Mouse (Mus musculus): ENCODE results near the gene Pkd1l2.

Gene Pkd1l2

GRCm38 (mm10) chr8:117033393-117033792, 48.9 kb downstream of the Pkd1l2 start:
- DNase-seq (ENCODE audit: low spot score): no peak

- DNase-seq (ENCODE audit: low spot score): no peak
Measured at GRCm38 (mm10) chr8:117032609-117033008, 49.6 kb downstream of the Pkd1l2 start.

DNA sequence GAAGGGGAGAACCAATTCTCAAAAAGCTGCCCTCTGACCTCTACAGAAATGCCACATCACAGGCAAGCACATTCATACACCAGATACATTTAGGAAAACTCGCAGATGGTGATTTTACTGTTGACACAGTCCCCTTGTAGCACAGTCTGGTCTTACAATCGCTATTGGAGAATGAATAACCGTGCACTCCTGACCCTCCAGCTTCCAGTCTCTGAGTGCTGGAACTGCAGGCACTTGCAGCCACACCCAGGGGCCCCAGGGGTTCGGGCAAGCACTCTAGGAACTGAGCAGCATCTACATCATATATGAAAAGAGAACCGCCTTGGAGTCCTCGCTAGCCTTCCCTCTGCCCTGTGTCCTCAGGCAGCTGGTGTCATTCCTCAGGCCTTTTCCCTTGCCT, 50.8 kb downstream of the Pkd1l2 start:
- no peak for DNase-seq (ENCODE audit: low spot score)

DNA sequence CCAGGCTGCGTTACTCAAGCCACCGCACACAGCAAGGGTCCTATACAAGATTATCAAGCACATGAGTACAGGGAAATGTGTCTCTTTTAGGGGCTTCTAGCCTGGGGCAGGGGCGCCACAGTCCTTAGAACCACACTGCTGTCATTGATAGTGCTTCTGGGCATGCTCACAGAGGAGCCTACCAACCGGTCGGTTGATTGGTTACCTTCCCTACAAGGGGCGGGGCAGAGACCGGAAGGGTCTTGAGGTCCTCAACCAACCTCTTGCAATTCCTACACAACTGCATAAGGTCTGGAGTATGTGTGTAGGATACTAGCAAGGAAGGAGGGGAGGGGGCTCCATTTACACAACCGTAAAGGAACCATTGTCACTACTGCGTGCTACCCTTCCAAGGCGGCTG, 53.6 kb downstream of the Pkd1l2 start:
- DNase-seq (ENCODE audit: low spot score): no peak

- DNase-seq (ENCODE audit: low spot score): no peak
Measured at GRCm38 (mm10) chr8:117027601-117028000, 54.6 kb downstream of the Pkd1l2 start.

GRCm38 (mm10) chr8:117022297-117022993, 59.8 kb downstream of the Pkd1l2 start:
- DNase-seq (ENCODE audit: low spot score): no peak

- DNase-seq (ENCODE audit: low spot score): peak; percentile 25
Measured at GRCm38 (mm10) chr8:117019323-117020275, 62.6 kb downstream of the Pkd1l2 start.

DNA sequence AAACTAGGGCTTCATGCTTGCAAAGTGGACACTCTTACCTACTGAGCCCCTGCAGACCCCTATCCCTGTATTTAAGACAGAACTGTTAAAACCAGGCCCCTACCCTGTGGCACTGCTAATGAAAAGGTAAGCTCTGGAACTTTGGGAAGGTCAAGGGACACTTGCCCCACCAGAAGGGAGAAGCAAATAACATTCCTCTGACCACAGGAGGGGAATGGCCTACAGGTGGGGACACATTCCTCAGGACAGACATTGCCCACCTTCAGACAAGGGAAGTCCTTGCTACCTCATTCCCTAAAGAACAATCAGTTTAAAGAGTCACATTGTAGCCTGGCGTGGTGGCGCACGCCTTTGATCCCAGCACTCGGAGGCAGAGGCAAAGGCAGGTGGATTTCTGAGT, 64.4 kb downstream of the Pkd1l2 start:
- no peak for DNase-seq (ENCODE audit: low spot score)

DNA sequence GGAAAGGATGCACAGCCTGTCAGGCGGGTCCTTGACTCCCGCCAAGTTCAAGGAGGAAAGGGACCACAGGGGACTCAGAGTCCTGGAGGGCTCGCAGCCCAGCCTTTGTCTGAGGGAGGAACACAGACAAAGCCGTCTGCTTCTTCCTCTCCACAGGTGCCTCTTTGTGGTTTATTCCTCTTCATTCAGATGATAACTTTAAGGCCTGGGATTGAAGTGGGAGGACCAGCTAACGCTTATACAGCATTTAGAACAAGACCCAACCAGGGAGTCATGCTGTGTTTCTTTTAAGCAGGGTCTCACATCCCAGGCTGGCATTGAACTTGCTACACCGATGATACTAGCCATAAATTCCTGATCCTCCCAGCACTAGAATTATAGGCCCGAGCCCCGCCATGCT, 65.2 kb downstream of the Pkd1l2 start:
- no peak for DNase-seq (ENCODE audit: low spot score)

DNA sequence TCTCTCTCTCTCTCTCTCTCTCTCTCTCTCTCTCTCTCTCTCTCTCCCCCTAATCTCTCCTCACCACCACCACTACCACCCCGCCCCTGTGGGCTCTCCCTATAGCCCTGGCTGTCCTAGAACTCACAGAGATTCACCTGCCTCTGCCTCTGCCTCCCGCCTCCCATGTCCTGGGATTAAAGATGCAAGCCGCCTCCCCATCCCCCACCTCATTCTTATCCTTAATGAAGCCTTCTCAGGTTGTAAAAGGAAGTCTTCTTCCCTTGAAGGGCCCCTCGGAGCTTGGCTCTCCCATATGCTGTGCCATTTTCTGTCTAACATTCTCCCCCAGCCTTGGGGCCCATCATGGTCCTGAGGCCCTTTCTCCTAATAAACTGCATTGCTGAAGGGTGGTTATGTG, 66.6 kb downstream of the Pkd1l2 start:
- no peak for DNase-seq (ENCODE audit: low spot score)

- no peak for DNase-seq (ENCODE audit: low spot score)
Measured at GRCm38 (mm10) chr8:117011366-117011765, 70.9 kb downstream of the Pkd1l2 start.

DNA sequence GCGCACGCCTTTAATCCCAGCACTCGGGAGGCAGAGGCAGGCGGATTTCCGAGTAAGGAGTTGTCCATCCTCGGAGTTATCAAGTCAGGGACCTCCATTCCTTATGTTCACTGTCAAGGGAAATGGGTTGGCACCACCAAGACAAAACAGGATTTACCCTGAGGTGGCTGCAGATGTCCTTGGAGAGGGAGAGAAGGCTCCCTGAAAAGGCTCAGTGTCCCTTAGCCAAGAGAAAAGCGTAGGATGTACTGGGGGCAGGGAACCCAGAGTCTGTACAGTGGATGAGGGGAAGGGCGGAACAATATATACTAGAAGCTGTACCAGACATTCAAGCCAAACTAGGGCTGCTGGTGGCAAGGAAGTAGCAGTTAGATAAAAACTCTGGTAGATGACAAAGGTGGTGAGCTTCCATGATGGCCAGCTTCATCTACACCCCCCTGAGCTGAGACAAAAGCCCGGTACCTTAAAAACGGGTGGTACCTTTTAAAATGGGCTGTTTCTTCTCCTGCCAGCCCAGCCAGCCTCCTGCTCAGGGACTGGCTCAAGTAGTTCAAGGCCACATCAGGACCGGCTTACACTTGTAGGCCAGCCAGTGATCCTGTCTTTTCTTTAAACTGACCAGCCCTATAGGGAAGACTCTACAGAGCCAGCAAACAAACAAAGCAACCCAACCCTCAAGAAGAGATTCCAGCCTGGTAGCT, 88.1 kb downstream of the Pkd1l2 start:
- DNase-seq (ENCODE audit: low spot score): no peak

GRCm38 (mm10) chr8:116993095-116993867, 89.0 kb downstream of the Pkd1l2 start, which contains the start of gene Gcsh:
Gcsh (minus strand) TSS chr8:116993537.
- DNase-seq (ENCODE audit: low spot score): peak; percentile 96

DNA sequence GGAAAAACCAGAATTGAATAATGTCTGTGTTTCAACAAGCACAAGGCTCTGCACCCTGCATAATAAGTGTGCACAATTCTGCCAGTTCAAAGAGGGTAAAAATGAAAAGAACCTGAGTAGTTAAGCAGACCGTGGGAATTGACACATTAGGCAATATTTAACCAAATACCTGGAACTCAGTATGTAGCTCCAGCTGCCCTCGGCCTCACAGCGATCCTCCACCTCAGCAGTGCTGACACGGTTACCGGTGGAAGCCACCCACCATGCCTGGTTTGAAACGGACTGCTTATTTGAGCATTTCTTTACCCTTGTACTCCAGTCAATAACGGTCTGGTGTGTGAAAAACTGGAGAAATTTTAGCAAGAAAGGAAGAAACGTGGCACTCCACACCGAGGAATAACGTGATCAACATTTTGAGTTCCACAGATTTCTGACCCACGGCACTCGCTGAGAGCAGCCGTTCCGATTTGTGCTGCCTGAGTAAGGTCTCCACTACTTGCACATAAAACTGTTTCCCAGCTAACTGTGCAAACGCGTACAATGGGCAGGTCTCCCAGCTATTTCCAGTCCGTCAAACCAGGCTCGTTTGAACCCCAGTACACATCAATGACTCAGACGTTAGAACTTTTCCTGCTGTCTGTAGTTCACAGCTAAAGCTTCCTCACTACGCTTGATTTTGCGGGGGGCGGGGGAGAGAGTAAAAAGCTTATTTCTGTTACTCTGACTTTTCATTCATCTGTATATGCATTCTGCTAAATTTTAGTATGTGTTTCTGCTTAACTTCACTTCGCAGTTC, 89.9 kb downstream of the Pkd1l2 start:
- DNase-seq (ENCODE audit: low spot score): no peak

DNA sequence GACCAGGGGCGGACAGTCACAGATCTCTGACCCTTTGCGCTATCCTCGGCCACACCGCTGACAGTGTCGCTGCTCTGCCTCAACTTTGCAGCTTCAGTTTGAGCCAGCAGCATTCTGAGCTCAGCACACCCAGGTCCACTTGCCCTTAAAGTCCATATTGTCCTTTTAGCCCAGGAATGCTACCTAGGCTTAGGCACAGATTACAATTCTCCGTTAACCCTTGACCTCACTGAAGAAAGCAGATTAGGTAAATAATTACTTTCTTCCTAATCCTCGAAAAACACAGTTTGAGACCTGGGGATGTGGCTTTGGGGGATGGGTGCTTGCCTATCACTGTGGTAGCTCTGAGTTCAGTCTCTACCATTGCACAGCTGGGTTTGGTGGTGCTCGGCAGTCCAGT, 91.0 kb downstream of the Pkd1l2 start:
- no peak for DNase-seq (ENCODE audit: low spot score)

DNA sequence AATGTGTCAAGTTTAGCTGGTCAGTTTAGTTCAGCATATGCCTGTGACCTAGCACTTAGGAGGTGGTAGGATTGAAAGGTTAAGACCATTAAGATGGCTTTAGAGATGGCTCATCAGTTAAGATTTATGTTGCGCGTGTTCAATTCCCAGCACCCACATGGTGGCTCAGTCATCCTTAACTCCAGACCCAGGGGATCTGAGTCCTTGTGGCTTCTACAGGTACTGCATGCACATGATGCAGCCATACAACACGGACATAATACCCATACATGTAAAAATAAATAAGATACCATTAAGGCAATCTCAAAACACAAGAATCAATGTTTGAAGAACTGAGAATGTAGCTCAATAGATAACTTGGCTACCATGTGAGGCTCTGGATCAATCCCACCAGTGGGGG, 92.4 kb downstream of the Pkd1l2 start:
- no peak for DNase-seq (ENCODE audit: low spot score)

DNA sequence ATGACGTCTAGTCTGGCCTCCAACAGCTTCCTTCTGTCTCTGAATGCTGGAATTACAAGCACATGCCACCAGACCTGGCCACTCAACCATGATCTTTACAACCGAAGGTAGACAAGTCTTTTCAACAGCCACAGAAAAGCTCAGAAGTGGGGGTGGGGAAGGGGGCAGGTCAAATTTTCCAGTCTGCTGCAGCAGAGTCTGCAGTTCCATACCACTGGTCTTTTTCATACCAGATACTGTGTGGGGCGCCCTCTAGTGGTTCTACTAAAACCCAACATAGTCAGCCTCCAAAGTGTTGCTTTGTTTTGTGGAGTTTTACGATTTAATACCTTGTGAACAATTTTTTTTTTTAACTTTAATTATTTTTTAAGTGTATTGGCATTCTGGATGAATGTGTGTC, 102.1 kb downstream of the Pkd1l2 start:
- peak; percentile 44 for DNase-seq (ENCODE audit: low spot score)

DNA sequence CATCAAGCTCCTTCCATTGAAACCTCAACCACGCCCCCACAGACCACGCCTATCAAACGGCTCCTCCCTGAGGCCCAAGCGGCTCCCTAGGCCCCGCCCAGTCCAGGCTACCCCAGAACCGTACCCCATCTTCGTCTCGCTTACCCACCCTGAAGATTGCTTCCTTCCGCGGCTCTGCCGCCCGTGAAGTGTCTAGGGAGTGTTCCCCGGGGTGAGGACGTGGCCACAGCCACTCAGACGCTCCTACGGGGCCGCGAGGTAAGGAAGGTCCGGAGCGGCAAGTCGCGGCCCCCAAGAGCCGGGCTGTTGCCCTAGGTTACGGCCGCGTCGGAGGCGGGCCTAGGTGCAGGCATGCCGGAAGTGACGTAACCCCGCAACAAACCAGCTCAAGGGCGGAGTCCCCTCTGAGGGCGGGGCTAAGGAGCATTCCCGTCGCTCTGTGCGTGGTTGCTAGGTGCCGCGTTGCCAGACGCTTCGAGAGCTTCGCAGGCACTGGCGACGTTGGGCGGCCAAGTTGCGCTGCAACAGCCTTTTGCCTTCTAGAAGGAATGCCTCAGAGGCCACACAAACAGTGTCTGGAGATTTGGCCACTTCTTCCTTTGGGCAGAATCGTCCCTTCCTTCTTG, 103.5 kb downstream of the Pkd1l2 start, which contains the start of gene 1700030J22Rik:
1700030J22Rik (minus strand) TSS at position 329 of the 626 bp plus-strand sequence.
- DNase-seq (ENCODE audit: low spot score): peak; percentile 95

DNA sequence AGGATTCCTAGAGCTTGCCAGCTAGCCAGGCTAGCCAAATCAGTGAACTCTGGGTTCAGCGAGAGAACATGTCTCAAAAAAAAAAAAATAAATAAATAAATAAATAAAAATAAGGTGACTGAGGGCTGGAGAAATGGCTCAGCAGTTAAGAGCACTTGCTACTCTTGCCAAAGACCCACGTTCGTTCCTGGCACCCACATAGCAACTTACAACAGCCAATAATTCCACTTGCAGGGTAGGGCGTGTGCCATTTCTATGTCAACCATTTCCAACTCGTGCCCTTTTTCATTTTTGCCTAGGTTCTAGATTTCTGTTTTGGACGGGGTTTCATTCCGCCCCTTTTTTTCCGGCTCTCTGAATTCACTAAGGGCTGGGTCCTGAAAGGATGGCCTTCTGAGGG, 104.2 kb downstream of the Pkd1l2 start:
- DNase-seq (ENCODE audit: low spot score): no peak

- no peak for DNase-seq (ENCODE audit: low spot score)
Measured at GRCm38 (mm10) chr8:116975606-116976005, 106.6 kb downstream of the Pkd1l2 start.
